Mouse (Mus musculus): ENCODE measurements around the gene Zfp282. TPM values are rescaled to one million over a fixed set of nuclear protein-coding genes. Genes with fewer than 3 reads are reported as not detected.

Zfp282 gene
- total and polyA plus RNA-seq, 2 experiments: 2.6 to 3.0 TPM

- H3K4me3 ChIP-seq (ENCODE audit: insufficient read depth, low read depth, low read length): peak within 1 kb of the TSS; percentile 96
- H3K4me1 ChIP-seq (ENCODE audit: control insufficient read depth, insufficient read depth, low read length): peaks cover 3% of the 10 kb centered on the region; the same call in 1 of the 2 replicates
- 0 out of 2 replicates have a peak, but pooled peaks cover 3% of the 10 kb centered on the region for H3K36me3 ChIP-seq (ENCODE audit: control insufficient read depth, insufficient read depth, low read length)
- no peaks in the 10 kb centered on the region for H3K27me3 ChIP-seq (ENCODE audit: control insufficient read depth, insufficient read depth, low read length)
- H3K79me2 ChIP-seq (ENCODE audit: control insufficient read depth, insufficient read depth, low read length): peaks cover 14% of the 10 kb centered on the region
- TF ChIP-seq CTCF (IDR thresholded peaks at IDR 0.05; ENCODE audit: low read depth, low read length) (peak; percentile 85), POLR2A (IDR thresholded peaks at IDR 0.05; ENCODE audit: extremely low read depth, insufficient read depth, low read length) (peak; percentile 70)
- under 1% methylated on average over 52 of the region's 52 CpGs for WGBS
- H3K9ac ChIP-seq (ENCODE audit: low read depth, low read length): peak within 1 kb of the TSS; percentile 96
- DNase-seq (ENCODE audit: extremely low read depth, low read depth, low spot score): peak; percentile 72
- peak within 1 kb of the TSS; percentile 65 for H3K27ac ChIP-seq (replicated peaks; ENCODE audit: insufficient read depth, low read depth, low read length)
These were observed 41.5 kb upstream of the Zfp282 start, which contains the start of gene Zfp398 for GRCm38 (mm10) chr6:47835482-47835983. TSS of gene Zfp398 (plus strand) at chr6:47835661.

- H3K36me3 ChIP-seq (ENCODE audit: control insufficient read depth, insufficient read depth, low read length): peaks cover 4% of the 10 kb centered on the region; the same call in 1 of the 2 replicates
- WGBS: under 1% methylated on average over 49 of the region's 49 CpGs
- no peak for TF ChIP-seq POLR2A (IDR thresholded peaks at IDR 0.05; ENCODE audit: extremely low read depth, insufficient read depth, low read length)
- no peak for TF ChIP-seq CTCF (IDR thresholded peaks at IDR 0.05; ENCODE audit: low read depth, low read length)
- peaks cover 14% of the 10 kb centered on the region for H3K79me2 ChIP-seq (ENCODE audit: control insufficient read depth, insufficient read depth, low read length)
- peaks cover 3% of the 10 kb centered on the region; the same call in 1 of the 2 replicates for H3K4me1 ChIP-seq (ENCODE audit: control insufficient read depth, insufficient read depth, low read length)
- H3K4me3 ChIP-seq (ENCODE audit: insufficient read depth, low read depth, low read length): peak overlapping the region; percentile 96
- peak overlapping the region; percentile 65 for H3K27ac ChIP-seq (replicated peaks; ENCODE audit: insufficient read depth, low read depth, low read length)
- peak; percentile 61 for DNase-seq (ENCODE audit: extremely low read depth, low read depth, low spot score)
- H3K9ac ChIP-seq (ENCODE audit: low read depth, low read length): peak overlapping the region; percentile 96
- no peaks in the 10 kb centered on the region for H3K27me3 ChIP-seq (ENCODE audit: control insufficient read depth, insufficient read depth, low read length)
These were observed 41.0 kb upstream of the Zfp282 start for GRCm38 (mm10) chr6:47835984-47836521.

GRCm38 (mm10) chr6:47837630-47838029, 39.4 kb upstream of the Zfp282 start:
- Histone ChIP-seq H3K4me3 (ENCODE audit: insufficient read depth, low read depth, low read length) (no peak overlapping the region), H3K9ac (ENCODE audit: low read depth, low read length) (no peak overlapping the region), H3K36me3 (ENCODE audit: control insufficient read depth, insufficient read depth, low read length) (peaks cover 8% of the 10 kb centered on the region), H3K27me3 (ENCODE audit: control insufficient read depth, insufficient read depth, low read length) (no peaks in the 10 kb centered on the region), H3K4me1 (ENCODE audit: control insufficient read depth, insufficient read depth, low read length) (peaks cover 3% of the 10 kb centered on the region; the same call in 1 of the 2 replicates), H3K79me2 (ENCODE audit: control insufficient read depth, insufficient read depth, low read length) (peaks cover 14% of the 10 kb centered on the region), H3K27ac (replicated peaks; ENCODE audit: insufficient read depth, low read depth, low read length) (no peak overlapping the region)
- no peak for TF ChIP-seq CTCF (IDR thresholded peaks at IDR 0.05; ENCODE audit: low read depth, low read length)
- no peak for TF ChIP-seq POLR2A (IDR thresholded peaks at IDR 0.05; ENCODE audit: extremely low read depth, insufficient read depth, low read length)
- 25% methylated on average over 2 of the region's 2 CpGs for WGBS
- DNase-seq (ENCODE audit: extremely low read depth, low read depth, low spot score): peak; percentile 26

- Histone ChIP-seq H3K27ac (replicated peaks; ENCODE audit: insufficient read depth, low read depth, low read length) (no peak overlapping the region), H3K4me3 (ENCODE audit: insufficient read depth, low read depth, low read length) (no peak overlapping the region), H3K27me3 (ENCODE audit: control insufficient read depth, insufficient read depth, low read length) (no peaks in the 10 kb centered on the region), H3K36me3 (ENCODE audit: control insufficient read depth, insufficient read depth, low read length) (peaks cover 15% of the 10 kb centered on the region), H3K79me2 (ENCODE audit: control insufficient read depth, insufficient read depth, low read length) (peaks cover 14% of the 10 kb centered on the region), H3K9ac (ENCODE audit: low read depth, low read length) (no peak overlapping the region), H3K4me1 (ENCODE audit: control insufficient read depth, insufficient read depth, low read length) (peaks cover 2% of the 10 kb centered on the region; the same call in 1 of the 2 replicates)
- TF ChIP-seq CTCF (IDR thresholded peaks at IDR 0.05; ENCODE audit: low read depth, low read length) (no peak), POLR2A (IDR thresholded peaks at IDR 0.05; ENCODE audit: extremely low read depth, insufficient read depth, low read length) (no peak)
- 100% methylated on average over 1 of the region's 1 CpGs for WGBS
- DNase-seq (ENCODE audit: extremely low read depth, low read depth, low spot score): no peak
These were observed 35.9 kb upstream of the Zfp282 start for GRCm38 (mm10) chr6:47841077-47841476.

DNA sequence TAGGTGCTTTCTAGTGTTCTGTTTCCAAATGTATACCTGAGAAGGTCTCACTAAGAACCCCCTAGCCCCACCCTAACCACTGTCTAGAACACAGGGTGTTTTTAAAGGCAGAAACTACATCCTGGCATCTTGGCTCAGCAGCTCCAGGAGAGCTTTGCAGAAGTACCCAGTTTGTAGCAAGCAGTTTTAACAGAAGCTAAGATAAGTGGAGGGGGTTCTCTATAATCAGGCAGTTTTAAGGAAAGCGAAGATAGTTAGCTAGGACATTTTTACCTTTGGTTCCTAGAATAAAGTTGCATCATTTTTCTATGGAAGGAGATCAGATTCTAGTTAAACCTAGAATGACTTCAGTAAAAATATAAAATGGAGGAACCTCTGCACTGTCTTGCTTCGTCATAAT, 35.2 kb upstream of the Zfp282 start:
- peaks cover 15% of the 10 kb centered on the region for H3K36me3 ChIP-seq (ENCODE audit: control insufficient read depth, insufficient read depth, low read length)
- 88% methylated on average over 2 of the region's 2 CpGs for WGBS
- no peak overlapping the region for H3K27ac ChIP-seq (replicated peaks; ENCODE audit: insufficient read depth, low read depth, low read length)
- no peak for DNase-seq (ENCODE audit: extremely low read depth, low read depth, low spot score)
- no peak overlapping the region for H3K4me3 ChIP-seq (ENCODE audit: insufficient read depth, low read depth, low read length)
- peaks cover 14% of the 10 kb centered on the region for H3K79me2 ChIP-seq (ENCODE audit: control insufficient read depth, insufficient read depth, low read length)
- H3K4me1 ChIP-seq (ENCODE audit: control insufficient read depth, insufficient read depth, low read length): peaks cover 2% of the 10 kb centered on the region; the same call in 1 of the 2 replicates
- TF ChIP-seq CTCF (IDR thresholded peaks at IDR 0.05; ENCODE audit: low read depth, low read length) (no peak), POLR2A (IDR thresholded peaks at IDR 0.05; ENCODE audit: extremely low read depth, insufficient read depth, low read length) (no peak)
- no peak overlapping the region for H3K9ac ChIP-seq (ENCODE audit: low read depth, low read length)
- H3K27me3 ChIP-seq (ENCODE audit: control insufficient read depth, insufficient read depth, low read length): no peaks in the 10 kb centered on the region

DNA sequence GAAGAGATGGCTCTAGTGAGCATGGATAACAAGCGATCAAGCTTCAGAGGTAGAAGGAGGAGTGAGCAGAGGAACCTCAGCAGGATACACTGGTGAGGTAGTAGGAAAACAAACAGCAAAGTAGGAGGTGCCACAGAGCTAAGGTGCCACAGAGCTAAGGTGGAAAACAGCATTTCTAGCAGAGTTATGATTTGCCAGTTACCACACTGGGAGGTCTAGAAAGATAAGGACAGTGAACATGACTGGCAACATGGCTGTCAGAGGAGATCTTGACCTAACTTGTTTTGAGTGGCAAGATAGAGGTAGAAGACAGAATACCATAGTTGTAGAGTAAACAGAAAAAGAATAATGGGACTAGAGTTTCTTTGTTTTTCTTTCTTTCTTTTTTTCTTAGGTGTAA, 34.7 kb upstream of the Zfp282 start:
- TF ChIP-seq CTCF (IDR thresholded peaks at IDR 0.05; ENCODE audit: low read depth, low read length) (no peak), POLR2A (IDR thresholded peaks at IDR 0.05; ENCODE audit: extremely low read depth, insufficient read depth, low read length) (no peak)
- Histone ChIP-seq H3K9ac (ENCODE audit: low read depth, low read length) (no peak overlapping the region), H3K4me1 (ENCODE audit: control insufficient read depth, insufficient read depth, low read length) (no peaks in the 10 kb centered on the region), H3K36me3 (ENCODE audit: control insufficient read depth, insufficient read depth, low read length) (peaks cover 15% of the 10 kb centered on the region), H3K4me3 (ENCODE audit: insufficient read depth, low read depth, low read length) (no peak overlapping the region), H3K79me2 (ENCODE audit: control insufficient read depth, insufficient read depth, low read length) (peaks cover 14% of the 10 kb centered on the region), H3K27me3 (ENCODE audit: control insufficient read depth, insufficient read depth, low read length) (no peaks in the 10 kb centered on the region), H3K27ac (replicated peaks; ENCODE audit: insufficient read depth, low read depth, low read length) (no peak overlapping the region)
- no peak for DNase-seq (ENCODE audit: extremely low read depth, low read depth, low spot score)
- WGBS: 100% methylated on average over 1 of the region's 1 CpGs
